Comparison of ENCODE assay signal across 19 mouse cellular contexts in genomic region chr5:12944554-12944953, GRCm38 (mm10).
DNase-seq lines count a peak whose midpoint lies in the region; ATAC-seq and TF ChIP-seq lines count a peak whose summit lies in the region.
"Had no signal": no experiment of that assay in that cellular context is flagged by ENCODE, and none has a peak within 500 bp of the region (broad histone marks: within the 10 kb centered on the region; RNA-seq: fewer than 3 reads in every experiment).

No protein-coding gene starts in this region.

- TF ChIP-seq EP300 in lung, postnatal 0 days (IDR thresholded peaks at IDR 0.05): peak; percentile 59

- peak; percentile 18 to 28 for DNase-seq in heart, adult 9 months (ENCODE audit: low spot score in 2 of 2)
- DNase-seq in lung, postnatal 0 days (ENCODE audit: low spot score): no peak
- no peak for DNase-seq in lung, adult 18-20 months
- peak; percentile 35 for DNase-seq in kidney, adult 9 months
- DNase-seq in embryo, embryonic 10.5 days (ENCODE audit: low spot score): no peak
- DNase-seq in left cerebral cortex, adult 8-10 months (ENCODE audit: low spot score in 2 of 2): no peak
- DNase-seq: cerebellum, adult 11 months; cerebellum, postnatal 36 days; lung, postnatal 14 days; right cerebral cortex, postnatal 14 days had no signal

- no peak overlapping the region for H3K9ac ChIP-seq in heart, embryonic 11.5 days (ENCODE audit: low read depth, low read length)
- H3K9ac ChIP-seq in lung, postnatal 0 days (replicated peaks; ENCODE audit: low read depth): no peak overlapping the region
- H3K9ac ChIP-seq: forebrain, embryonic 15.5 days; hindbrain, embryonic 13.5 days; intestine, embryonic 15.5 days; limb, embryonic 12.5 days; liver, embryonic 14.5 days had no signal

- no peak overlapping the region for H3K27ac ChIP-seq in heart, embryonic 11.5 days (ENCODE audit: low read depth, low read length)
- H3K27ac ChIP-seq in lung, postnatal 0 days (ENCODE audit: low read length): no peak overlapping the region
- H3K27ac ChIP-seq: forebrain, embryonic 15.5 days; hindbrain, embryonic 13.5 days; intestine, embryonic 15.5 days; left cerebral cortex, adult 2 months; limb, embryonic 12.5 days; liver, embryonic 14.5 days had no signal

- no peaks in the 10 kb centered on the region for H3K36me3 ChIP-seq in heart, embryonic 11.5 days (ENCODE audit: control insufficient read depth, insufficient read depth, low read length)
- H3K36me3 ChIP-seq in lung, postnatal 0 days (ENCODE audit: insufficient read depth, low read length): no peaks in the 10 kb centered on the region
- H3K36me3 ChIP-seq: forebrain, embryonic 15.5 days; hindbrain, embryonic 13.5 days; intestine, embryonic 15.5 days; limb, embryonic 12.5 days had no signal

- H3K27me3 ChIP-seq in heart, embryonic 11.5 days (ENCODE audit: control insufficient read depth, insufficient read depth, low read length): no peaks in the 10 kb centered on the region
- H3K27me3 ChIP-seq in lung, postnatal 0 days (replicated peaks; ENCODE audit: insufficient read depth, low read length): no peaks in the 10 kb centered on the region
- H3K27me3 ChIP-seq: forebrain, embryonic 15.5 days; hindbrain, embryonic 13.5 days; intestine, embryonic 15.5 days; limb, embryonic 12.5 days; Patski had no signal

- 68% methylated on average over 5 of the region's 5 CpGs for WGBS in heart, embryonic 11.5 days (ENCODE audit: insufficient replicate concordance)
- 65% methylated on average over 5 of the region's 5 CpGs for WGBS in lung, postnatal 0 days

- H3K4me2 ChIP-seq in heart, embryonic 11.5 days: no peak overlapping the region
- H3K4me2 ChIP-seq in lung, postnatal 0 days (replicated peaks; ENCODE audit: low read depth, low read length): no peak overlapping the region
- H3K4me2 ChIP-seq: forebrain, embryonic 15.5 days; hindbrain, embryonic 13.5 days; intestine, embryonic 15.5 days; limb, embryonic 12.5 days had no signal

- no peak for TF ChIP-seq CTCF in lung, postnatal 0 days (IDR thresholded peaks at IDR 0.05)

- no peaks in the 10 kb centered on the region for H3K9me3 ChIP-seq in heart, embryonic 11.5 days (replicated peaks; ENCODE audit: control insufficient read depth, low read length)
- H3K9me3 ChIP-seq in lung, postnatal 0 days (ENCODE audit: low read length): no peaks in the 10 kb centered on the region
- H3K9me3 ChIP-seq: forebrain, embryonic 15.5 days; hindbrain, embryonic 13.5 days; intestine, embryonic 15.5 days; limb, embryonic 12.5 days had no signal

- H3K4me1 ChIP-seq in heart, embryonic 11.5 days (ENCODE audit: control insufficient read depth, insufficient read depth, low read length): no peaks in the 10 kb centered on the region
- H3K4me1 ChIP-seq in lung, postnatal 0 days (ENCODE audit: insufficient read depth, low read depth, low read length): no peaks in the 10 kb centered on the region
- H3K4me1 ChIP-seq: forebrain, embryonic 15.5 days; intestine, embryonic 15.5 days had no signal

- no peak for ATAC-seq in heart, embryonic 11.5 days (replicated peaks; ENCODE audit: insufficient number of reproducible peaks, low FRiP score, low TSS enrichment)
- ATAC-seq in lung, postnatal 0 days: 0 out of 2 replicates have a peak, but pooled peaks have one; percentile 40
- ATAC-seq: forebrain, embryonic 15.5 days; intestine, embryonic 15.5 days; Patski had no signal

- H3K4me3 ChIP-seq in heart, embryonic 11.5 days (ENCODE audit: low read depth, low read length): no peak overlapping the region
- H3K4me3 ChIP-seq in lung, postnatal 0 days (ENCODE audit: low read depth, low read length): no peak overlapping the region
- H3K4me3 ChIP-seq: erythroblast, embryonic 14.5 days; forebrain, embryonic 15.5 days; hindbrain, embryonic 13.5 days; intestine, embryonic 15.5 days; left cerebral cortex, adult 2 months; limb, embryonic 12.5 days had no signal

Comparison
In these comparisons a context has a peak if more than half of its experiments do, and no peak if none do; other contexts are left out.
1. DNase-seq: peak in heart, adult 9 months (2 of 2) and kidney, adult 9 months (single experiment); none in lung, postnatal 0 days (single experiment), lung, adult 18-20 months (0 of 2), embryo, embryonic 10.5 days (single experiment) and left cerebral cortex, adult 8-10 months (0 of 2).